Mouse (Mus musculus) hindbrain, postnatal 0 days (tissue): ENCODE measurements around the gene Gm20830. TPM values are rescaled to one million over a fixed set of nuclear protein-coding genes. Genes with fewer than 3 reads are reported as not detected.
"Not testable (repeated sequence)": the region's sequence is repeated elsewhere in the genome, so short reads cannot be mapped to it uniquely, and the experiment has no call there.

ENCODE experiments used
- ATAC-seq: fragments of 200-750 bp; cut with Nextera tagmentation; 2 replicates; pipeline ENCODE4 v1.8.0; 2017; ENCODE audit warnings: mild to moderate bottlenecking, moderate TSS enrichment, moderate library complexity
- DNase-seq: peaks from one replicate; pipeline ENCODE4 v3.0.0-alpha.2; 2015; ENCODE audit warnings: low spot score
- H3K27ac ChIP-seq: fragments of 300-500 bp; sonication (generic); 2 replicates; pipeline ENCODE4 v1.5.1; 2014; ENCODE audit warnings: mild to moderate bottlenecking
- H3K27me3 ChIP-seq: fragments of 300-500 bp; sonication (generic); 2 replicates; pipeline ENCODE4 v1.6.1; 2014; ENCODE audit warnings: low read length, mixed read lengths; ENCODE audit not compliant: insufficient read depth
- H3K36me3 ChIP-seq: fragments of 300-500 bp; sonication (generic); 2 replicates; pipeline ENCODE4 v1.6.1; 2014; ENCODE audit warnings: low read length, mixed read lengths; ENCODE audit not compliant: insufficient read depth
- H3K4me1 ChIP-seq: fragments of 300-500 bp; sonication (generic); 2 replicates; pipeline ENCODE4 v1.6.1; 2014; ENCODE audit warnings: antibody characterized with exemption, low read length, mixed read lengths; ENCODE audit not compliant: insufficient read depth
- H3K4me2 ChIP-seq: fragments of 300-500 bp; sonication (generic); 2 replicates; pipeline ENCODE4 v1.6.1; 2014; ENCODE audit warnings: low read depth, mild to moderate bottlenecking, low read length, moderate library complexity, mixed read lengths
- H3K4me3 ChIP-seq: fragments of 300-500 bp; sonication (generic); 2 replicates; pipeline ENCODE4 v1.5.1; 2014; ENCODE audit warnings: low read length
- H3K9ac ChIP-seq: fragments of 300-500 bp; sonication (generic); replicated peaks from 2 replicates; pipeline ENCODE4 v1.6.1; 2014; ENCODE audit warnings: mild to moderate bottlenecking, low read length, moderate library complexity, mixed read lengths
- H3K9me3 ChIP-seq: fragments of 300-500 bp; sonication (generic); 2 replicates; pipeline ENCODE4 v1.6.1; 2016; ENCODE audit warnings: low read length, mixed read lengths
- WGBS: fragments of 180-500 bp; shearing (Covaris S2); extraction: QIAGEN DNeasy Blood & Tissue Kit; methylation state at CpG from one replicate; pipeline ENCODE4 v1.1.7; 2014; 5-methylcytosine and 5-hydroxymethylcytosine counted together
- polyA plus RNA-seq: library from polyadenylated mRNA; unstranded; fragments of >200 nt; fragmentation: Nextera tagmentation; extraction: Ambion mirVana; gene quantifications from 2 replicates; pipeline ENCODE4 v1.2.1, GENCODE M21; 2015
- total RNA-seq: library from RNA; depleted of rRNA; stranded (reverse); fragments of >200 nt; gene quantifications from 2 replicates; pipeline ENCODE4 v1.2.3, GENCODE M21; 2014; rRNA removed

The Gm20830 gene
- total RNA-seq = not detected in 2 replicates
- not detected in 2 replicates for polyA plus RNA-seq

DNA sequence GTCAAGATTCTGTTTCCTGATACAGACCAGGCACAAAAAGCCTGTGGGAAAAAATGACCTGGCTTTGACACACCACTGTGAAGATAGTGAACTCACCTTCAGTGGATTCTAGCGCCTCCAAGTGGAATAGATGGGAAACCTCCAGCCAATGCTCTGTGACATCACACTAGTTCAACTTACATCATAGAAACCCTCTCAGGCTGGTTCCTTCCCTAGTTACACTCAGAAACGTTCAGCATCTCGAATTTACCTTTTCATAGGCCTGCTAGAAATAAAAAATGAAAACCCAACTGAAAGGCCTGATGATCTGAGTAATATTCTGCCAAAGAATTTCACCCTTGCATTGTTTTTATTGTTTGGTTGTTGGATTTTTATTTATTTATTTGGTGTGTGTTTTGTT lies at the start of gene Gm20830:
TSS of gene Gm20830 (minus strand) at position 101 of the 400 bp plus-strand sequence.
- not testable (repeated sequence) for H3K36me3 ChIP-seq, H3K4me2 ChIP-seq, H3K4me1 ChIP-seq, ATAC-seq, H3K4me3 ChIP-seq, H3K9ac ChIP-seq, H3K27me3 ChIP-seq, DNase-seq, H3K27ac ChIP-seq, H3K9me3 ChIP-seq
- WGBS = 43% methylated on average over 2 of the region's 3 CpGs

Other genes starting within 250 kb of the Gm20830 start
- gene Gm21719, start 235.4 kb downstream of the Gm20830 start, total RNA-seq = not detected in 2 replicates
- gene Gm21719, start 235.4 kb downstream of the Gm20830 start, polyA plus RNA-seq = not detected in 2 replicates